Mouse (Mus musculus): ENCODE results near the gene Nenf.

DNA sequence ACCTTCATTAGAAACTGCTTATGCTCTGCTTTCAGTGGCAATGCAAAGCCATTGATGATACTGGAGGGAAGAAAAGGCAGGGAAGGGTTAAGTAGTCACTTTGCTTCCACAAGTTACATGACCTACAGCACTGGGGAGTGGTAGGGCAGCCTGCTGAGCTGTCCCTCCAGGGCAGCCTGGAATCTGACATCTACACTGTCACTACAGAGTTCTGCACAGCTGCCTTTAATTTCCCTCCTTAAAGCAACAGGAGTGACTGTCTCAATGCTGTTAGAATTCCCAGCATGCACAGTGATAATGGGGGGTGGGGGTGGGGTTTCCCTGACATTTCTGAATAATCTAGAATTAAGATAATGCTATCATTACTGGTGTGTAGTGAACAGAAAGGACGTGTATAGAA is 38.9 kb upstream of the Nenf start:
- TF ChIP-seq MAX (IDR thresholded peaks at IDR 0.05; ENCODE audit: low read depth) (no peak), USF1 (IDR thresholded peaks at IDR 0.05; ENCODE audit: low read depth) (no peak), E2F4 (IDR thresholded peaks at IDR 0.05; ENCODE audit: insufficient read depth) (no peak), POLR2A (IDR thresholded peaks at IDR 0.05; ENCODE audit: insufficient read length, low read depth) (no peak), MYOG (IDR thresholded peaks at IDR 0.05; ENCODE audit: control insufficient read depth in 1 of 3, insufficient read depth in 1 of 3, insufficient read length in 2 of 3, low read depth in 2 of 3) (no peak), REST (IDR thresholded peaks at IDR 0.05; ENCODE audit: insufficient read depth, insufficient read length) (no peak), POLR2AphosphoS2 (IDR thresholded peaks at IDR 0.05; ENCODE audit: insufficient read length, low read depth) (no peak), TCF12 (IDR thresholded peaks at IDR 0.05; ENCODE audit: insufficient read depth, poor library complexity, severe bottlenecking) (no peak), CEBPB (IDR thresholded peaks at IDR 0.05; ENCODE audit: insufficient read depth, poor library complexity, severe bottlenecking) (no peak)
